Mouse (Mus musculus): ENCODE results near the gene Tspear. TPM values are rescaled to one million over a fixed set of nuclear protein-coding genes. Genes with fewer than 3 reads are reported as not detected.

The Tspear gene
- polyA plus RNA-seq (2012; rRNA removed): 0.06 and 0.43 TPM in 2 replicates

GRCm38 (mm10) chr10:77685895-77686664 is at the start of gene Tspear:
Gene Tspear (plus strand): TSS chr10:77686569.
- no peak for DNase-seq

DNA sequence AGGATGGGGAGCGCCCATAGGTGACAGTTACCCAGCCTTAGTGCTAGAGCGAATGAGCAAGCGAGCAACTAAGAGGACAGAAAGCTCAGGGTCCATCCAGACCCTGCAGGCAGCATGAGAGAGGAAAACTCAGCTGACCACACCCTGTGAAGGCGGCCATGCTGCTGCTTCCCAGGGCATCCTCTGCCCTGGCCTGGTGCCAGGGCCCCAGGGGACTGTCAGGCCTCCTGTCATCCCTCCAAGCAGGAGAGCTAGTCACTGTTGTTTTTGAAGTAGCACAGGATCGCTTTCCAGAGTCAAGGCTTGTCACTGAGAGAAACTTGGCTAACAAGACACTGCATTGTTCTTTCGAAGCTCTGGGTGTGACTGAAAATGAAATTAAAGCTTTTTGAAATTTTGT is 47.4 kb upstream of the Tspear start:
- peaks cover 18% of the 10 kb centered on the region for H3K4me1 ChIP-seq (ENCODE audit: control insufficient read depth, insufficient read depth, low read length)
- no peak for DNase-seq
- H3K4me3 ChIP-seq (replicated peaks; ENCODE audit: extremely low read depth, low read depth, low read length): no peak overlapping the region
- TF ChIP-seq POLR2A (IDR thresholded peaks at IDR 0.05; ENCODE audit: borderline replicate concordance, extremely low read depth, low read depth, low read length): no peak
- no peak for TF ChIP-seq CTCF (IDR thresholded peaks at IDR 0.05; ENCODE audit: insufficient read depth, low read length)
- WGBS: 62% methylated on average over 6 of the region's 6 CpGs

More at GRCm38 (mm10) chr10:77685895-77686664, at the start of gene Tspear:
- Histone ChIP-seq H3K4me3 (replicated peaks; ENCODE audit: extremely low read depth, low read depth, low read length) (no peak within 1 kb of the TSS), H3K4me1 (ENCODE audit: control insufficient read depth, insufficient read depth, low read length) (no peaks in the 10 kb centered on the region)
- 6% methylated on average over 22 of the region's 22 CpGs for WGBS
- TF ChIP-seq POLR2A (IDR thresholded peaks at IDR 0.05; ENCODE audit: borderline replicate concordance, extremely low read depth, low read depth, low read length) (no peak), CTCF (IDR thresholded peaks at IDR 0.05; ENCODE audit: insufficient read depth, low read length) (no peak)

- no peak overlapping the region for H3K4me3 ChIP-seq (replicated peaks; ENCODE audit: extremely low read depth, low read depth, low read length)
- DNase-seq: no peak
- WGBS: 50% methylated on average over 7 of the region's 7 CpGs
- H3K4me1 ChIP-seq (ENCODE audit: control insufficient read depth, insufficient read depth, low read length): peaks cover 6% of the 10 kb centered on the region
- TF ChIP-seq CTCF (IDR thresholded peaks at IDR 0.05; ENCODE audit: insufficient read depth, low read length) (no peak), POLR2A (IDR thresholded peaks at IDR 0.05; ENCODE audit: borderline replicate concordance, extremely low read depth, low read depth, low read length) (no peak)
Observed at GRCm38 (mm10) chr10:77643160-77643559, 43.2 kb upstream of the Tspear start.

DNA sequence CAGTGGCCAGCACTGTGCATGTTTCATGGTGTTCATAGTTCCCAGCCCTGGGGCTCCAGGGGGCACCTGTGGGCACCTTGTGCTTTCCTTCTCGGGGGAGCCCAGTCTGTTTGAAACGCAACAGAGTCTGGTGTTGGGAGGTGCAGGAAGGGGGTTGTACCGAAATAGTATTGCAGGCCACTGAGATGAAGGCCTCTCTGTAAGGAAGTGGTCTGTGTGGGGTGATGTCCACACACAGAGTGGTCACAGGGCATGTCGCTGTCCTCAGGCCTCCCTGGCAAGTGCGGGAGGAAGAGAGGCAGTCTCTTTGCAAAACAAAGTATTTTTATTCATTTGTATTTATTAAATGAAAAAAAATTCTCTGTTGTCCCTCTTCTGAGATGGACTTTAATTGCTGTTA is 40.8 kb upstream of the Tspear start:
- DNase-seq: no peak
- TF ChIP-seq POLR2A (IDR thresholded peaks at IDR 0.05; ENCODE audit: borderline replicate concordance, extremely low read depth, low read depth, low read length): no peak
- no peak for TF ChIP-seq CTCF (IDR thresholded peaks at IDR 0.05; ENCODE audit: insufficient read depth, low read length)
- Histone ChIP-seq H3K4me1 (ENCODE audit: control insufficient read depth, insufficient read depth, low read length) (no peaks in the 10 kb centered on the region), H3K4me3 (replicated peaks; ENCODE audit: extremely low read depth, low read depth, low read length) (no peak overlapping the region)
- 79% methylated on average over 5 of the region's 5 CpGs for WGBS

GRCm38 (mm10) chr10:77647461-77647860 is 38.9 kb upstream of the Tspear start:
- H3K4me3 ChIP-seq (replicated peaks; ENCODE audit: extremely low read depth, low read depth, low read length): no peak overlapping the region
- TF ChIP-seq CTCF (IDR thresholded peaks at IDR 0.05; ENCODE audit: insufficient read depth, low read length): no peak
- TF ChIP-seq POLR2A (IDR thresholded peaks at IDR 0.05; ENCODE audit: borderline replicate concordance, extremely low read depth, low read depth, low read length): no peak
- WGBS: 62% methylated on average over 1 of the region's 1 CpGs
- no peaks in the 10 kb centered on the region for H3K4me1 ChIP-seq (ENCODE audit: control insufficient read depth, insufficient read depth, low read length)
- DNase-seq: no peak

GRCm38 (mm10) chr10:77647901-77648300 is 38.5 kb upstream of the Tspear start:
- no peak for TF ChIP-seq POLR2A (IDR thresholded peaks at IDR 0.05; ENCODE audit: borderline replicate concordance, extremely low read depth, low read depth, low read length)
- no peak for TF ChIP-seq CTCF (IDR thresholded peaks at IDR 0.05; ENCODE audit: insufficient read depth, low read length)
- 81% methylated on average over 8 of the region's 8 CpGs for WGBS

GRCm38 (mm10) chr10:77652046-77652445 is 34.3 kb upstream of the Tspear start:
- no peak for TF ChIP-seq CTCF (IDR thresholded peaks at IDR 0.05; ENCODE audit: insufficient read depth, low read length)
- TF ChIP-seq POLR2A (IDR thresholded peaks at IDR 0.05; ENCODE audit: borderline replicate concordance, extremely low read depth, low read depth, low read length): no peak
- Histone ChIP-seq H3K4me3 (replicated peaks; ENCODE audit: extremely low read depth, low read depth, low read length) (no peak overlapping the region), H3K4me1 (ENCODE audit: control insufficient read depth, insufficient read depth, low read length) (no peaks in the 10 kb centered on the region)
- WGBS: 82% methylated on average over 9 of the region's 9 CpGs
- DNase-seq: no peak

More at GRCm38 (mm10) chr10:77647901-77648300, 38.5 kb upstream of the Tspear start:
- no peak for DNase-seq
- no peak overlapping the region for H3K4me3 ChIP-seq (replicated peaks; ENCODE audit: extremely low read depth, low read depth, low read length)
- H3K4me1 ChIP-seq (ENCODE audit: control insufficient read depth, insufficient read depth, low read length): no peaks in the 10 kb centered on the region

- no peak for TF ChIP-seq POLR2A (IDR thresholded peaks at IDR 0.05; ENCODE audit: borderline replicate concordance, extremely low read depth, low read depth, low read length)
- TF ChIP-seq CTCF (IDR thresholded peaks at IDR 0.05; ENCODE audit: insufficient read depth, low read length): no peak
- H3K4me1 ChIP-seq (ENCODE audit: control insufficient read depth, insufficient read depth, low read length): no peaks in the 10 kb centered on the region
- no peak overlapping the region for H3K4me3 ChIP-seq (replicated peaks; ENCODE audit: extremely low read depth, low read depth, low read length)
- DNase-seq: no peak
- WGBS: 52% methylated on average over 15 of the region's 15 CpGs
Observed at GRCm38 (mm10) chr10:77658286-77658994, 27.9 kb upstream of the Tspear start.

- DNase-seq: no peak
- Histone ChIP-seq H3K4me3 (replicated peaks; ENCODE audit: extremely low read depth, low read depth, low read length) (no peak overlapping the region), H3K4me1 (ENCODE audit: control insufficient read depth, insufficient read depth, low read length) (no peaks in the 10 kb centered on the region)
- TF ChIP-seq POLR2A (IDR thresholded peaks at IDR 0.05; ENCODE audit: borderline replicate concordance, extremely low read depth, low read depth, low read length) (no peak), CTCF (IDR thresholded peaks at IDR 0.05; ENCODE audit: insufficient read depth, low read length) (no peak)
- 48% methylated on average over 43 of the region's 43 CpGs for WGBS
Observed at GRCm38 (mm10) chr10:77663949-77664665, 22.3 kb upstream of the Tspear start.

Measured in lung, adult 2 months (tissue).